ENCODE assay signal across 8 mouse cellular contexts in the genomic region with DNA sequence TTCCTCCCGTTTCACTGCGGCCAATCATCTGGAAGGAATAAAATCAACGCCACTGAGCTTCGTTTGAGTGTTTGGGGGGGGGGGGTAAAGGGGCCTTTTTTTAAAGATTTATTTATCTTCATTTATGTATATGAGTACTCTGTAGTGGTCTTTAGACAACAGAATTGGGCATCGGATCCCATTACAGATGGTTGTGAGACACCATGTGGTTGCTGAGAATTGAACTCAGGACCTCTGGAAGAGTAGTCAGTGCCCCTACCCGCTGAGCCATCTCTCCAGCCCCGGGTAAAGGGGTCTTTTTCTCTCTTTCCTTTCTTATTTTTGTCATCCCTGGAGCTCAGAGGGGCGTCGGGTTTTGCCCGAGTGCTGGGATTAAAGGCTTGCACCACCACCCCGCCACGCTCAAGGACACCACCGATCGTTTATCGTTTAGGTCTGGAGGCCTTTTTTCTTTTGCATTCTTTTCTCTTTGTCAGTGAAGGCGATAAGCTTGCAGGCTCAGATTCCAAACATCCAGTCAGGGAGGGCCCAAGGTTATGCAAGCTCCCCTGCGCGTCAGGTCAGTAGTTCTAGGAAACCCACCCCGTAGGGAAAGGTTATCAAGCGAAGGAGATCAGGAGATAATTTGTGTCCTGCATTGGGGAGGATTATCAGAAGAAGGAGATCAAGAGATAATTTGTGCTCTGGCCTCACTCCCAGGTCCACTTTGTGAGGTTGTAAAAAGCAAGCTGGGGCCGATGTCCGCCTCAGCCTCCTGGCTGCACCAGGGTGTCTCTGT. TPM values are rescaled to one million over a fixed set of nuclear protein-coding genes. Genes with fewer than 3 reads are reported as not detected.
DNase-seq lines count a peak whose midpoint lies in the region; ATAC-seq and TF ChIP-seq lines count a peak whose summit lies in the region.

No protein-coding gene starts in this region.

- peaks cover 14% of the 10 kb centered on the region; the same call in 1 of the 2 replicates for H3K36me3 ChIP-seq in lung, embryonic 14.5 days (ENCODE audit: insufficient read depth)
- peaks cover 7% of the 10 kb centered on the region for H3K36me3 ChIP-seq in embryonic facial prominence, embryonic 13.5 days
- H3K36me3 ChIP-seq in kidney, postnatal 0 days (ENCODE audit: insufficient read depth, low read length) = 0 out of 2 replicates have a peak, but pooled peaks cover 3% of the 10 kb centered on the region

- 3% methylated on average over 22 of the region's 22 CpGs for WGBS in lung, embryonic 14.5 days
- WGBS in embryonic facial prominence, embryonic 13.5 days = 12% methylated on average over 22 of the region's 22 CpGs
- 3% methylated on average over 22 of the region's 22 CpGs for WGBS in kidney, postnatal 0 days

- H3K9me3 ChIP-seq in lung, embryonic 14.5 days (ENCODE audit: low read depth, low read length) = no peaks in the 10 kb centered on the region
- no peaks in the 10 kb centered on the region for H3K9me3 ChIP-seq in embryonic facial prominence, embryonic 13.5 days
- H3K9me3 ChIP-seq in kidney, postnatal 0 days (replicated peaks; ENCODE audit: low read length) = no peaks in the 10 kb centered on the region

- H3K4me3 ChIP-seq in lung, embryonic 14.5 days (ENCODE audit: low read depth, low read length) = peak overlapping the region; percentile 92
- peak overlapping the region; percentile 92 for H3K4me3 ChIP-seq in embryonic facial prominence, embryonic 13.5 days
- peak overlapping the region; percentile 78 for H3K4me3 ChIP-seq in kidney, postnatal 0 days (replicated peaks; ENCODE audit: low read depth, low read length)

- H3K9ac ChIP-seq in lung, embryonic 14.5 days = peak overlapping the region; percentile 91
- peak overlapping the region; percentile 87 for H3K9ac ChIP-seq in embryonic facial prominence, embryonic 13.5 days
- H3K9ac ChIP-seq in kidney, postnatal 0 days (ENCODE audit: low read depth, low read length) = peak overlapping the region; percentile 90

- intact Hi-C loops in left cerebral cortex, postnatal 25 days (cut with DNase I) = loop anchor here (5.0 kb wide), 1 partner anchor 36 kb away; a partner anchor contains a TSS

- no peaks in the 10 kb centered on the region for H3K27me3 ChIP-seq in lung, embryonic 14.5 days (ENCODE audit: insufficient read depth, low read length)
- H3K27me3 ChIP-seq in embryonic facial prominence, embryonic 13.5 days = no peaks in the 10 kb centered on the region
- H3K27me3 ChIP-seq in kidney, postnatal 0 days (ENCODE audit: insufficient read depth, low read length) = no peaks in the 10 kb centered on the region

- H3K4me2 ChIP-seq in lung, embryonic 14.5 days = peak overlapping the region; percentile 84
- peak overlapping the region; percentile 83 for H3K4me2 ChIP-seq in embryonic facial prominence, embryonic 13.5 days
- H3K4me2 ChIP-seq in kidney, postnatal 0 days (ENCODE audit: low read length) = peak overlapping the region; percentile 72

- peak overlapping the region; percentile 97 for H3K27ac ChIP-seq in lung, embryonic 14.5 days (ENCODE audit: low read depth)
- peak overlapping the region; percentile 95 for H3K27ac ChIP-seq in embryonic facial prominence, embryonic 13.5 days
- H3K27ac ChIP-seq in kidney, postnatal 0 days = peak overlapping the region; percentile 98

- peak; percentile 8; the same call in 1 of the 2 replicates for ATAC-seq in lung, embryonic 14.5 days (ENCODE audit: insufficient read depth)
- no peak for ATAC-seq in embryonic facial prominence, embryonic 13.5 days (ENCODE audit: insufficient number of reproducible peaks, insufficient read depth, low FRiP score, low TSS enrichment, low read depth)
- ATAC-seq in kidney, postnatal 0 days (replicated peaks; ENCODE audit: low FRiP score, low read depth) = no peak

- peak; percentile 34 for DNase-seq in lung, embryonic 14.5 days
- no peak for DNase-seq in lung, postnatal 36 days
- peak; percentile 43 for DNase-seq in adipocyte (ENCODE audit: low spot score)
- peak; percentile 46 for DNase-seq in kidney, postnatal 0 days (ENCODE audit: low spot score)
- peak; percentile 43 for DNase-seq in neural tube, embryonic 10.5 days (ENCODE audit: extremely low spot score, low spot score)
- no peak for DNase-seq in left cerebral cortex, postnatal 25 days (ENCODE audit: low spot score in 2 of 2)
- DNase-seq in spleen, adult 12 weeks (ENCODE audit: low spot score) = no peak

- no peak for TF ChIP-seq CTCF in lung, embryonic 14.5 days (IDR thresholded peaks at IDR 0.05; ENCODE audit: low read depth)
- TF ChIP-seq CTCF in kidney, postnatal 0 days (IDR thresholded peaks at IDR 0.05; ENCODE audit: low read depth) = no peak

- peaks cover 3% of the 10 kb centered on the region; the same call in 1 of the 2 replicates for H3K4me1 ChIP-seq in lung, embryonic 14.5 days (ENCODE audit: insufficient read depth)
- H3K4me1 ChIP-seq in embryonic facial prominence, embryonic 13.5 days = peaks cover 26% of the 10 kb centered on the region
- H3K4me1 ChIP-seq in kidney, postnatal 0 days (replicated peaks; ENCODE audit: insufficient read depth, low read length) = peaks cover 26% of the 10 kb centered on the region

RNA-seq across cellular contexts. Expression of a gene that starts 2.3 kb away (rescaled TPM):
- 57.7 and 58.5 TPM in 2 replicates for polyA plus RNA-seq in lung, embryonic 14.5 days (2014; fragmentation: Nextera tagmentation; extraction: Ambion mirVana)
- 63.1 and 66.2 TPM in 2 replicates for polyA plus RNA-seq in embryonic facial prominence, embryonic 13.5 days (2015; fragmentation: Nextera tagmentation; extraction: Ambion mirVana)
- polyA plus RNA-seq in kidney, postnatal 0 days (2015; fragmentation: Nextera tagmentation; extraction: Ambion mirVana) = 42.3 and 46.2 TPM in 2 replicates
- total RNA-seq in left cerebral cortex, postnatal 25 days (2021) = 10 to 100 TPM; 45.5 to 45.9 TPM

RNA-seq across cellular contexts. Expression of a gene that starts 2.4 kb away (rescaled TPM):
- 0.50 TPM in 1 of 2 replicates, not detected in the other for polyA plus RNA-seq in lung, embryonic 14.5 days (2014; fragmentation: Nextera tagmentation; extraction: Ambion mirVana)
- not detected in 2 replicates for polyA plus RNA-seq in embryonic facial prominence, embryonic 13.5 days (2015; fragmentation: Nextera tagmentation; extraction: Ambion mirVana)
- polyA plus RNA-seq in kidney, postnatal 0 days (2015; fragmentation: Nextera tagmentation; extraction: Ambion mirVana) = 0.30 and 0.62 TPM in 2 replicates
- not detected for total RNA-seq in left cerebral cortex, postnatal 25 days (2021)

RNA-seq across cellular contexts. Expression of a gene that starts 34.4 kb away (rescaled TPM):
- 113 and 121 TPM in 2 replicates for polyA plus RNA-seq in lung, embryonic 14.5 days (2014; fragmentation: Nextera tagmentation; extraction: Ambion mirVana)
- 139 and 142 TPM in 2 replicates for polyA plus RNA-seq in embryonic facial prominence, embryonic 13.5 days (2015; fragmentation: Nextera tagmentation; extraction: Ambion mirVana)
- polyA plus RNA-seq in kidney, postnatal 0 days (2015; fragmentation: Nextera tagmentation; extraction: Ambion mirVana) = 87.1 and 96.3 TPM in 2 replicates
- 10 to 100 TPM; 58.1 to 62.6 TPM for total RNA-seq in left cerebral cortex, postnatal 25 days (2021)

RNA-seq across cellular contexts. Expression of a gene that starts 41.4 kb away (rescaled TPM):
- 20.5 and 21.8 TPM in 2 replicates for polyA plus RNA-seq in lung, embryonic 14.5 days (2014; fragmentation: Nextera tagmentation; extraction: Ambion mirVana)
- polyA plus RNA-seq in embryonic facial prominence, embryonic 13.5 days (2015; fragmentation: Nextera tagmentation; extraction: Ambion mirVana) = 11.7 and 19.5 TPM in 2 replicates
- 16.8 and 17.0 TPM in 2 replicates for polyA plus RNA-seq in kidney, postnatal 0 days (2015; fragmentation: Nextera tagmentation; extraction: Ambion mirVana)
- 10 to 100 TPM; 51.7 to 53.7 TPM for total RNA-seq in left cerebral cortex, postnatal 25 days (2021)

Comparison
In these comparisons a context has a peak if more than half of its experiments do, and no peak if none do; other contexts are left out.
1. DNase-seq: peak in lung, embryonic 14.5 days (single experiment), adipocyte (single experiment), kidney, postnatal 0 days (single experiment) and neural tube, embryonic 10.5 days (single experiment); none in lung, postnatal 36 days (single experiment), left cerebral cortex, postnatal 25 days (0 of 2) and spleen, adult 12 weeks (single experiment).
2. Peak in every context shown above with its lines, with median percentiles within 50 percentile points of each other: H3K27ac ChIP-seq, H3K4me2 ChIP-seq, H3K4me3 ChIP-seq and H3K9ac ChIP-seq.